Mouse (Mus musculus): ENCODE results near the gene Rnf44.

The Rnf44 gene

DNA sequence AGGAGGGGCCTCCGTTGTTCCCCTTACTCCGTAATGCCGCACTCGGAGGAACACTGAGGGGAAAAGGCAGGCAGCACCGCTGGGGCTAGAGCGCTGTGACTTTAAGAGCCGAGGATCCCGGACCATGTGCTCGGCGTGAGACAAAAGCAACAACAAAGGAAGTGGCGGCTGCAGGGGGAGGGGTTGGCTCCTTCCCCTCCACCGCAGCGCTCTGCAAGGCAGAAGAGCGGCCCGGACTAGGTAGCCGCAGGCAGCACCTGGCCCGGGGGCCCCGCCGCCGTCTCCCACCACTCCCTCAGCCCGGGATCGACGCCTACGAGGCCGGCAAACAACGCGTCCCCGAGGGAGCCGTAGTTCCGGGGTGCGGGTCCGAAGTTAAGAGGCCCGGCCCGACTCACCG lies 6.6 kb downstream of the Rnf44 start:
- DNase-seq (ENCODE audit: low spot score in 2 of 2): peak; percentile 80 to 87

- DNase-seq (ENCODE audit: low spot score in 2 of 2): no peak
These were observed 7.3 kb downstream of the Rnf44 start for GRCm38 (mm10) chr13:54686139-54687053.

- DNase-seq (ENCODE audit: low spot score in 2 of 2): peak in 1 of 2 experiments; percentile 40
These were observed 8.5 kb downstream of the Rnf44 start for GRCm38 (mm10) chr13:54685174-54685573.

- no peak for DNase-seq (ENCODE audit: low spot score in 2 of 2)
These were observed 9.4 kb downstream of the Rnf44 start for GRCm38 (mm10) chr13:54684140-54684896.

GRCm38 (mm10) chr13:54683301-54683700 lies 10.4 kb downstream of the Rnf44 start:
- DNase-seq (ENCODE audit: low spot score in 2 of 2): no peak

- no peak for DNase-seq (ENCODE audit: low spot score in 2 of 2)
These were observed 12.4 kb downstream of the Rnf44 start for GRCm38 (mm10) chr13:54681291-54681690.

- DNase-seq (ENCODE audit: low spot score in 2 of 2): no peak
These were observed 13.4 kb downstream of the Rnf44 start for GRCm38 (mm10) chr13:54680184-54680853.

GRCm38 (mm10) chr13:54678263-54678662 lies 15.4 kb downstream of the Rnf44 start:
- DNase-seq (ENCODE audit: low spot score in 2 of 2): no peak

DNA sequence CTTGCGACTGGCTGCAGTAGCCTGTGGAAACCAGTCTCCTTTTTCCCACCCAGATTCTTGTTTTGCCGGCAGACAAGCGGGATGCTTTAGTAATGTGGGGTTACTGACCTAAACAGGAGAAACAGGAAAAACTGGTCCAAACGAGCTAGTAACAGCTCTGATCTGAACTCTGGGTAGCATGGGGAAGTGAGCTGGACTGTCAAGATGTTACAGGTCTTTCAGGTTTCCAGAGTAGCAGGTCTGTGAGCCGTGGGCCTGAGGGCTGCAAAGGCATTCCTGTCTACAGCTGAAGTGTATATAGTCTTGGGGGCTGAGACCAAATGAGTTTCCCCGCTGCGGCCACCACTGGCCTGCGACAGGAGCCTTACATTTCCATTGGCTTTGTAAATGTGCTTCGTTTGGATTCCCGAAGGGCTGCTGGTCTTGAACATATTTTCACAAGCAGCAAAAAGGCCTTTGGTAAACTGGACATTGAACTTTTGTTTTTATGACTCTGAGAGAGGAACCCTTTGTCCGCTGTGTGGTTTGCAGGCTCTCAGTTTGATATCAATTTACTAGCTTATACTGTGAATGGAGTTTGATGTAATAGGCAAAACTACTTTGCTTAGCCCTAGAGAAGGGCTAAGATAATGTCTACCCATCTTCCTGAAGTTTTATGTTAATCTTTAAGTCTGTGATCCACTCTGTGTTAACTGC lies 17.7 kb downstream of the Rnf44 start:
- no peak for DNase-seq (ENCODE audit: low spot score in 2 of 2)

GRCm38 (mm10) chr13:54670491-54670890 lies 23.2 kb downstream of the Rnf44 start:
- DNase-seq (ENCODE audit: low spot score in 2 of 2): no peak

- no peak for DNase-seq (ENCODE audit: low spot score in 2 of 2)
These were observed 28.6 kb downstream of the Rnf44 start for GRCm38 (mm10) chr13:54665062-54665461.

DNA sequence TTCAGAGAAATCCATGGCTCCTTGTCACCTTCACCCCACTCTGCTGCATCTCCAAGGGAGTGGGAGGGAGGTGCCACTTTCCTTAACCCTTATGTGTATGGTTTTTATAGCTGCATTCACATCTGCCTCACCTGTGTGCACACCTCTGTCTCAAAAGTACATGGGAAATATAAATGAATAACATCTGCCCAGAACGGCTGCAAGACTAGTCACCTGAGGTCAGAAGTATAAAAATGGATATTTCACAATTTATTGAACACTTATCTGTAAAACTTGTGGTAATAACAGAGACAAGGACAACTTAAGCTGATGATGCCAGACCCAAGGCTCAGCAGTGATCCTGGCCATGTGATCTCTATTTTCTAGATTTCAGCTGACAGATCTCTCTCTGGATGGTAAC lies 29.2 kb downstream of the Rnf44 start:
- no peak for DNase-seq (ENCODE audit: low spot score in 2 of 2)

DNA sequence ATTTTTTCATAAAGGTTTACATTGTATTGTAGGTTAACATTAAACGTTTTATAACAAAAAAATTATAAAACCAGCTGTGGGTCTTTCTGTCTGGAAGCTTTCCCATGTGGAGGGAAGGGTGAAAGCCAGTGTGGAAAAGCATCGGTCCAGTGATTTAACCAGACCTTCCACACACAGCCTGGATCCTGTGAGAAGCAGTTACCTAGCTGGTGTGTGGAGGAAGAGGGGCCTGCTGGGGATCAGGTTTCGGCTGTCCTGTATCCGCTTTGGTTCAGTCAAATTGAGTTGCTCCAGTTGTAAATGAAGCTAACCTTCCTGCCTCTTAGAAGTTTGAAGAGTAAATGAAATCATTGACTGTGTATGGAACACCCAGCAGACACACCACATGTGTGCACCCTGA lies 29.7 kb downstream of the Rnf44 start:
- no peak for DNase-seq (ENCODE audit: low spot score in 2 of 2)

GRCm38 (mm10) chr13:54661358-54661757 lies 32.3 kb downstream of the Rnf44 start:
- DNase-seq (ENCODE audit: low spot score in 2 of 2): no peak

DNA sequence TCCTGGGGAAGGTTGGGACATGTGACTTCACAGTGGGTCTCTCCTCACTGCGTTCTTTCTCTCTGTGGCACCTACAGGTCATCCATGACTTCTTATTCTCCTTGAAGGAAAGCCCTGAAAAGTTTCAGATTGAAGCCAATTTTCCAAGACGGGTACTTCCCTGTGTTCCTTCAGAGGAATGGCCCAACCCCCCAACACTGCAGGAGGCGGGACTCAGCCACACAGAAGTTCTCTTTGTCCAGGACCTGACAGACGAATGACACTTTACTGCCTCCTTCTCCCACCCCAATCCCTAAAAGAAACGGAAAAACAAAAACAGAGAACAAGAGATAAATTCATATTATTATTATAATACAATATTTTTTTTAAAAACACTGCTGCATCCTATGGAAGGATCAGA lies 32.8 kb downstream of the Rnf44 start:
- no peak for DNase-seq (ENCODE audit: low spot score in 2 of 2)

GRCm38 (mm10) chr13:54650461-54650860 lies 43.2 kb downstream of the Rnf44 start:
- DNase-seq (ENCODE audit: low spot score in 2 of 2): no peak

- no peak for DNase-seq (ENCODE audit: low spot score in 2 of 2)
These were observed 58.7 kb downstream of the Rnf44 start for GRCm38 (mm10) chr13:54635011-54635410.

DNA sequence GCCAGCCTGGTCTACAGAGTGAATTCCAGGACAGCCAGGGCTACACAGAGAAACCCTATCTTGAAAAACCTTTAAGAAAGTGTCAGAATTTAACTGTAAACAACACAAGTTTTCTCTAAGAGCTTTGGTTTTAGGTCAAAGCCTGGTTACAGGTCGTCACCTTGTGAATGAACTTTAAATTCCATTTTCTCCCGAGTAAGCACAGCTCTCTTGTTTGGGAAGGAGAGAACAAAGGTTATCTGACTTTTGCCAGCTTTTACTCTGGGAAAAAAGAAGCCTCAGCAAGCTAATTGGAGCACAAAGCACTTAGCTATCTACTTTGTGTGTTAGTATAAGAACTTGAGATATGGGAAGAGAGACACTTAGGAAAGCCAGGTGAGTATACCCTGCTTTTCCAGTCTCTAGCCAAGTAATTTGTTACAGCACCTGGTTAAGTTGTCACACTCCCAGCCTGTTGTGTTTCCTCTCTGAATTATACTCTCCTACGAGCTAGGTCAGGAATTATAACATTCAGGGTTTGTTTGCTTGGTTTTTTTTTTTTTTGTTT lies 60.9 kb downstream of the Rnf44 start:
- no peak for DNase-seq (ENCODE audit: low spot score in 2 of 2)
